Comparison of ENCODE assay signal across 7 mouse cellular contexts in genomic region chr6:34994692-34995091, GRCm38 (mm10). TPM values are rescaled to one million over a fixed set of nuclear protein-coding genes. Genes with fewer than 3 reads are reported as not detected.
DNase-seq lines count a peak whose midpoint lies in the region; ATAC-seq lines count a peak whose summit lies in the region.

No protein-coding gene starts in this region.

- ATAC-seq in midbrain, embryonic 12.5 days (ENCODE audit: low FRiP score, low read depth), result no peak
- no peak for ATAC-seq in midbrain, embryonic 14.5 days (ENCODE audit: low FRiP score, low TSS enrichment)
- ATAC-seq in erythroid progenitor cell, adult 5-6 weeks (replicated peaks; ENCODE audit: low FRiP score, poor library complexity, severe bottlenecking), result peak; percentile 30; the same call in 1 of the 2 replicates
- no peak for ATAC-seq in limb, embryonic 13.5 days (ENCODE audit: low FRiP score, low read depth)

- H3K9ac ChIP-seq in midbrain, embryonic 12.5 days (replicated peaks), result no peak overlapping the region; the same call in 1 of the 2 replicates
- H3K9ac ChIP-seq in midbrain, embryonic 14.5 days (replicated peaks; ENCODE audit: low read length), result no peak overlapping the region
- no peak overlapping the region for H3K9ac ChIP-seq in limb, embryonic 13.5 days

- no peaks in the 10 kb centered on the region for H3K27me3 ChIP-seq in midbrain, embryonic 12.5 days
- no peaks in the 10 kb centered on the region for H3K27me3 ChIP-seq in midbrain, embryonic 14.5 days (ENCODE audit: control insufficient read depth, insufficient read depth, low read length)
- no peaks in the 10 kb centered on the region for H3K27me3 ChIP-seq in limb, embryonic 13.5 days

- DNase-seq in midbrain, embryonic 14.5 days, result no peak
- peak; percentile 36 for DNase-seq in thymus, postnatal 14 days
- no peak for DNase-seq in ovary, postnatal 14 days (ENCODE audit: low spot score)
- DNase-seq in left cerebral cortex, adult 11 months (ENCODE audit: low spot score), result no peak

- H3K36me3 ChIP-seq in midbrain, embryonic 12.5 days, result no peaks in the 10 kb centered on the region
- H3K36me3 ChIP-seq in midbrain, embryonic 14.5 days (ENCODE audit: control insufficient read depth, insufficient read depth, low read length), result no peaks in the 10 kb centered on the region
- H3K36me3 ChIP-seq in limb, embryonic 13.5 days, result no peaks in the 10 kb centered on the region

- H3K4me3 ChIP-seq in midbrain, embryonic 12.5 days, result no peak overlapping the region
- no peak overlapping the region for H3K4me3 ChIP-seq in midbrain, embryonic 14.5 days (replicated peaks; ENCODE audit: low read depth, low read length)
- no peak overlapping the region for H3K4me3 ChIP-seq in limb, embryonic 13.5 days

- 83% methylated on average over 5 of the region's 5 CpGs for WGBS in midbrain, embryonic 12.5 days
- 85% methylated on average over 5 of the region's 5 CpGs for WGBS in midbrain, embryonic 14.5 days
- 67% methylated on average over 5 of the region's 5 CpGs for WGBS in limb, embryonic 13.5 days

- H3K4me2 ChIP-seq in midbrain, embryonic 12.5 days (replicated peaks), result peak overlapping the region; percentile 50
- no peak overlapping the region for H3K4me2 ChIP-seq in midbrain, embryonic 14.5 days (ENCODE audit: low read length)
- H3K4me2 ChIP-seq in limb, embryonic 13.5 days (replicated peaks), result peak overlapping the region; percentile 64

- peaks cover 6% of the 10 kb centered on the region; the same call in 1 of the 2 replicates for H3K4me1 ChIP-seq in midbrain, embryonic 12.5 days
- H3K4me1 ChIP-seq in midbrain, embryonic 14.5 days (ENCODE audit: control insufficient read depth, insufficient read depth, low read length), result no peaks in the 10 kb centered on the region
- peaks cover 13% of the 10 kb centered on the region for H3K4me1 ChIP-seq in limb, embryonic 13.5 days

- no peaks in the 10 kb centered on the region for H3K9me3 ChIP-seq in midbrain, embryonic 12.5 days
- H3K9me3 ChIP-seq in midbrain, embryonic 14.5 days (ENCODE audit: control insufficient read depth, low read length), result no peaks in the 10 kb centered on the region
- no peaks in the 10 kb centered on the region for H3K9me3 ChIP-seq in limb, embryonic 13.5 days

- no peak overlapping the region for H3K27ac ChIP-seq in midbrain, embryonic 12.5 days (replicated peaks)
- H3K27ac ChIP-seq in midbrain, embryonic 14.5 days (replicated peaks; ENCODE audit: low read depth, low read length), result no peak overlapping the region
- no peak overlapping the region for H3K27ac ChIP-seq in limb, embryonic 13.5 days

RNA-seq across cellular contexts. Expression of gene Slc23a4, which starts 6.5 kb away (rescaled TPM):
- polyA plus RNA-seq in midbrain, embryonic 12.5 days (2016; fragmentation: Nextera tagmentation; extraction: Ambion mirVana), result 0.29 and 0.59 TPM in 2 replicates
- 0.75 and 0.80 TPM in 2 replicates for polyA plus RNA-seq in midbrain, embryonic 14.5 days (2014; fragmentation: Nextera tagmentation; extraction: Ambion mirVana)
- not detected in 2 replicates for total RNA-seq in erythroid progenitor cell, adult 5-6 weeks (2015; ENCODE audit: low replicate concordance)
- total RNA-seq in erythroid progenitor cell, adult 5-6 weeks (2017; ENCODE audit: low replicate concordance), result not detected in 2 replicates
- polyA plus RNA-seq in limb, embryonic 13.5 days (2015; fragmentation: Nextera tagmentation; extraction: Ambion mirVana), result 0.39 and 0.72 TPM in 2 replicates
